Mouse (Mus musculus) frontal cortex, adult 2 months (tissue): Measurements from ENCODE around the gene Kcnmb1. TPM values are rescaled to one million over a fixed set of nuclear protein-coding genes. Genes with fewer than 3 reads are reported as not detected.

Experiments
- DNase-seq, 2 experiments: peaks; one replicate each; pipeline ENCODE4 v3.0.0; 2022; ENCODE audit warnings: low spot score in 1 of 2; ENCODE audit errors: extremely low spot score in 1 of 2
- polyA plus RNA-seq: library from polyadenylated mRNA; depleted of rRNA; stranded (reverse); fragments of >200 nt; gene quantifications from 2 replicates; pipeline ENCODE4 v1.2.3, GENCODE M21; 2012; rRNA removed

Kcnmb1 gene
- polyA plus RNA-seq, 1 experiment, result 0.58 TPM

DNA sequence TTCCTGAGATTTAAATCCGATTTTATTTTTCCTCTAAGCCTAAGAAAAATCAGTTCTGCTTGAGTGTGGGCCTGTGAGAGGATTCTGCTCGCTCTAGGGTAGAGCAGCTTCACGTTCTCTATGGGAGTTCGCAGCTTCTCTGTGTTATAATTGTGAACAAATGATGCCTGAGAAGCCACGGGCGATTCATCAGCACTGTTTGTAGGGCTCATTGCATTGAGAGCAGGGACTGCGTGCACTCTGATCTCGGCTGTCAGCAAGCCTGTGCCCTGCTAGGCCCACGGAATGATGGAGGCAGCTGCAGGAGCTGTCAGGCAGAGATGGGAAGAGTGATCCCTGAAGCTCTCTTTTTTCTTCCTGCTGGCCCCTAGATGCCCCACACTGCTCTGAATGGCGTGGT is 35.4 kb downstream of the Kcnmb1 start:
- DNase-seq, result no peak

DNA sequence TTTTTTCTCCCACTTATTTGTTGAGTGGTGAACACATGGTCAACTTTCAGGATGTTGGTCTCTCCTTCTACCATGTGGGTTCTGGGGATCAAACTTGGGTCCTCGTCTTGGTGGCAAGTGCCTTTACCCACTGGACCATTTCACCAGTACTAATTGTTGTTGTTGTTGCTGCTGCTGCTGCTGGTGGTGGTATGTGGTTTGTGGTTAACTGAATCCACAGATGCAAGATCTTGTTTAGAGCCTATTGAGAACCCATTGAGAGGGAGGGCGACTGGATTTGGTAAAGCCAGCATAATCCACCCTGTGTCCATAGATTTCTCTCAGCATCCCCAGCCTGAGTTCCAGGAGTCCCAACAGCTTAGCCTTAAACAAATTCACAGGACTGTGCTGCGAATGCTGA is 37.6 kb downstream of the Kcnmb1 start:
- no peak for DNase-seq

DNA sequence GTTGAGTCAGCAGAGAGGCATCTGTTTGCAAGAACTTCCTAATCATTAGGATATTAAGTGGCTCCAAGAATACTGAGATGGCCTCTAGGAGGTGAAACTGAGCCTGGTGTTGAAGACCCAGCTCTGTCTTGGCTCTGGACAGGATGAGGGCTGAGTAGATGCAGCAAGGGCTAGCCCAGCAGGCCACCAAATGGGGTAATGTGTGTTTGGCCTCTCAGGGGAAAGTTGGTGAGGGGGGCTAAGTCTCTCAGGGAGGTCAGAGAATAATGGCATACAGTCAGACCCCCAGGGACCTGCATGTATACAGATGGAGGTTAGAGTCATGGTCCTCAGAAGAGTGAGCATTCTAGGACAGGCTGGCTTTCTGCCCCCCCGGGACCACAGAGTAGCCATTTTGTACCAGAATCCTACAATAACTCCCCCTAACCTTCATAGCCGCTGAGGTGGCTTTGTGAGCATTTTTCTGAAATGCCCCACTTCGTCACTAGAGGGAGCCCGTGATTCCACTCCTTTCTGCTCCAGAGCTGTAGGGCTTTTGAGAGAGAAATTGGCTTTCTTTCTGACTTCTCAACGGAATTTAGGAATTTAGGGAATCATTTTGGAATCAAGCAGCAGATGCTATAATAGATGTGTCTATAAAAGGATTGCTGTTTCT is 39.3 kb downstream of the Kcnmb1 start:
- DNase-seq, result peak; percentile 35 to 83

DNA sequence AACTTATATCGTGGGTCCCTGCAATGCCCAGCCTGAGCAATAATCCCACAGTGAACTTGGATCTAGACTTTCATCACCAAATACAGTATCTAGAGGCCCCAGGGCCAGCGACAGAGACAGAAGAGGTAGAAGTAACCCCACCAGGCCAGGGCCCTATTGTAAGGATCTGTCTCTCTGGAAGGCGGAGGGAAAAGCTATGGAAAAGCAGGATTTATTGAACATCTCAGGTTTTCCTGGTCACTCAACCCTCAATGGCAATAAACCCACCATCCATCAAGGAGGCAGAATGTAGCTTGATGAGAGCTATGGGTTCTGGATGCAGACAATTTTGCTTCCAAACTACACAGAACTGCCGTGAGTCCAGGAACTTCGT is 39.8 kb downstream of the Kcnmb1 start:
- no peak for DNase-seq

DNA sequence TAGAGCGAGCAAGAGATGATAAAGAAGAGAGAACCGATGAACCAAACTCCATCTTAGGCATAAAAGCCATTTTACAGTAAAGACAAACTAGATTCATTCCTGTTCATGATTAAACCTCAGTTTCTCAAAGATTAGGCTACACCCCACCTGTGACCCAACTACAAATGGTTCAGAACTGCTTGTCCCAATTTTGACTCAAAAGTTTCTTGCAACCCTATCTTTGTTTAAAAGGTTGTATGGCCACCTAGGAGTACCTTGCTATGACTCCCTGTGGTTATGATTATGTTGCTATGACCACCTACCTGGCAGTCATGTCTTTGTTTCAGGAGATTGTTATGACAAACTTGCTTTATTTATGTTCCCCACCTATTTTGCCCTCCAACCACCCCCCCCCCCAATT is 44.8 kb downstream of the Kcnmb1 start:
- no peak for DNase-seq

DNA sequence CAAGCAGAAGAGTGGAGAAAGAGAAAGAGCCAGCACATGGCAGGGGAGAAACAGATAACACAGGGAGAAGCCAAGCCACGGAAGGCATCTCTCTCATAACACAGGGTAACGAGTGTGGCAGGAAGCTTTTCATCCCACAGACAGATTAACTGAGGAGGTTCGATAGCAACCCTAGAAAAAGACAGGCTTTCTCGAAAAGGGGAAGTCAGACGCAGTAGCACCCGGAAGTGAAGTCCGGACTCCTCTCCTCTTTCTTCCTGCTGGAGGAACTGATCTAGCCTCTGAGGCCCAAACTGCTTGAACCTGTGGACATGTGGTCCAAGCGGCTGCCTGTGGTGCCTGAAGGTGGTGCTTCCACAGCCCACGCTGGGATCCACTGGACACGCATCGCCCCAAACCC is 45.4 kb downstream of the Kcnmb1 start:
- DNase-seq, result no peak

DNA sequence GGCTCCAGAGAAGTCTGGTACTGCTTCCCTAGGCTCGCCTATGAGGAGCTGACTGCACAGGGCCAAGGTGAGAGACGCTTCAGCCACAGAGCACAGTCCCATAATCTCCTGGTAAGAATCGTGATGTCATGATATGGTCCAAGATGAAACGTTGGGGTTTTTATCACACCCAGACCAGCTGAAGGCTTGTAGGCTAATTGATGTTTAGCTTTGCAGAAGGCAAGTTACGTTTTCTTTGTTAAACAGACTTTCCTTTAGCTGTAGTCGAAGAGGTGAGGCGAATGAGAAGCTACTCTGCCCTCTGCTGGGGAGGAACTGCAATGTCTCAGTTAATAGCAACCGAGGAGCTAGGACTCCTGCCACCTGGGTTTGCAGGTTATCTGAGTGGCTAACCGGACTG is 45.9 kb downstream of the Kcnmb1 start:
- peak in 1 of 2 experiments; percentile 81 for DNase-seq

DNA sequence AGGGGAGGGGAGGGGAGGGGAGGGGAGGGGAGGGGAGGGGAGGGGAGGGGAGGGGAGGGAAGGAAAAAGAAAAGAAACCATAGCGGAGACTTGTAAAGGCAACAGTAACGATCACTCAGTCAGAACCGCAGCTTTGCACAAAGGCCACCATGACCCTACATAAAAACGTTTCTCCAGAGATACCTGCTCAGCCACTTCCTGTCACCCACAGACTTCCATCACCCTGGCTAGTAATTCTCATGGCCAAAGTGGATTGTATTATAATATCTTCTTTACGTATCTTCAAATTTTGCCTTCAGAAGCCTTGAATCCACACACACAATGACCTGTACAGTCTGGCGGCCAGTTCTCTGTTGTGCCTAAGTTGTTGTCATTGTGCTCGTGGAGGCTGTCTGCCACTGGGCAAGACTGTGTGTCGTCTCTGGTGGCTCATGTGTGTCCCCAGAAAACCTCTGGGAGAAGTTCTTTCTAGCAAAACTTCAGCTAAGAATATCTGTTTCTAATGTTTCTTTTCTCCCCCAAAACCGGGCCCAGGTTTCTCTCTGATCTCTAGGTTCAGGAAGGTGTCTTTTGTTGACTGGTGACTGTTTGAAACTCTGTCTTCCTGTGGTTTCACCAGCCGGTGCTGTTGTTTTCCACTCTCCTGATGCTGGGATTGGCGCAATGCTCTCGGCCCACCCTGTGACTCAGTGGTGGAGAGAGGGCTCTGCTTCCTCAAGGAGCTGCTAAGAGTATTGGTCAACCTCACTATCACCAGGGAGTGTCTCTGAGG is 46.7 kb downstream of the Kcnmb1 start:
- no peak for DNase-seq

DNA sequence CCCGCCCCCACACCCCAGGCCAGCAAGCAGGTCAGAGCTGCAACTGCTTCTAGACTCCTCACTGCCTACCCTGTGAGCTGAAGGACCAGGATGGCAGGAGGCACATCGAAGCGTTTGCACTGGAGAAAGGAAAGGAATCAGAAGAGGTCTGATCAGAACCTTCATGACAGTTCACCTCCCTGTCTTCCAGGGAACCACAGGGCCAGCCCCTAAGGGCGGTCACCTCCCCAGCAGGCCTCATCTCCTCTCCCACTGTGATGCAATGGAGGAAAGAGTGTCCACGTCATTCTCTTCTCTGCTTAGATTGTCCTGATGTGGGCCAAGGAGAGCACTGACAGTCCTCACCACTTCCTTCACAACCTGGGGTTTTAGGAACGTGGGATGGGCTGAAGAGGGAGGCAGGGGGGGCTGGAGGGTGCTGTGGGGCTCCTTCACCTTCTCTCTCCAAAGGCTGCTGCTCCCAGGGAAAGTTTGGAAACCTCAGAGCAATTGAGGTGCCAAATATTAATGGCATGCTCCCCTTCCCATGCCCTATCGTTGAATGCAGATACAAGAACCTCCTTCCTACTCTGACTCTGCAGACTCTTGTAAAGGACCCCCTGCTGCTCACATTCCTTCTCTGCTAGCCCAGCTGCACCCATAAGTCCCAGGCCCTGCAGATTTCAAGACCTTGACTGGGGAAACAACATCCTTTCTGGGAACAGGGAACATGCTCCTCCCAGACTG is 47.5 kb downstream of the Kcnmb1 start:
- no peak for DNase-seq

DNA sequence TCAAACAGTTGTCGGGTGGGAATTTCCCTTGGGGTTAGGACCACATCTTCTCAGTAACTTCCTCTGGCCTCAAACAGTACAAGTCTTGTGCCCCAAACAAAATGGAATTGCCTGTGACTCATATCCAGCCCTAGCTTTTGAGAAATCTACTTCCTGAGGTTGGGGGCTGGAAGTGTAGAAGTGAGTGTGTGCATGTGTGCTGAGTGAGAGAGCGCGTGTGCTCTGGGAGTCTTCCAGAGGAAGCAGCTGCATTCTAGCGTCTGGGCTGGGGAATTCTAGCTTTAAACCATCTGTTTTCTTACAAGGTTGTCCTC is 48.0 kb downstream of the Kcnmb1 start:
- peak in 1 of 2 experiments; percentile 47 for DNase-seq

DNA sequence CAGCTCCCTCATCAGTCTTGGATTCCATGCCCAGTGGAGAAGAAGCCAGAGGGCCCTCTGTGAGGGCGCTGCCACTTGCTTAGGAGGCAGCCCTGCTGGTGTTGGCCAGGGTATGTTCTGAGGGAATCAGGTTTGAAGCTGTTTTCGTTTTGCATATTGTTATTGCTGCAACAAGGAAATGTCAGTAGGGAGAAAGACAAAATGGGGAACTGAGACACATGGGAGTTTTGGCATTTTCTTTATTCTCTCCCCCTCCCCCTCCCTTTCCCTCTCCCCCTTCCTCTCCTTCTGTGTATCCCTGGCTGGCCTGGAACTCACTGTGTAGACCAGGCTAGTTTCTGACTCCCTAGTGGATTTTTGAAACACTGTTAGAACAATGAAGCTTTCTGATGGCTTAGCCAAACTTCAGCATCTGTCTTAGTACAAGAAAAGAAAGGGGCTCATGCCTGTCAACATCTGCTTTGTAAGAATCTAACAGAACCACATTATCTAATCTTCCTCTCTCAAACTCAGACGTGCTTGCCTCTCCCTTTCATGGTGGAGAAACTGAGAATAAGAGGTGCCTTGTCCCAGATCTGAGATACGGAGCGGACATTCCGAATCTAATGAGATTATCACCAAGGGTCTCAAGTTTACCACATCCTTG is 49.3 kb downstream of the Kcnmb1 start:
- no peak for DNase-seq

Other genes with a start within 250 kb of the Kcnmb1 start
- 58.9 and 65.4 TPM in 2 replicates for gene Kcnip1, start 30.1 kb downstream of the Kcnmb1 start, polyA plus RNA-seq
- 2.1 and 3.0 TPM in 2 replicates for gene Lcp2, start 83.9 kb downstream of the Kcnmb1 start, polyA plus RNA-seq
- not detected in 2 replicates for gene 4930469K13Rik, start 135.5 kb downstream of the Kcnmb1 start, polyA plus RNA-seq
- 0.08 TPM in 2 replicates for gene Foxi1, start 245.1 kb downstream of the Kcnmb1 start, polyA plus RNA-seq